Mouse (Mus musculus) bone marrow macrophage, adult 2 months (primary cell): Measurements from ENCODE around the gene Defb30.

Experiments used
- CTCF ChIP-seq: IDR thresholded peaks from 2 replicates; pipeline ENCODE4 v1.5.1; 2012; ENCODE audit warnings: low read depth, mild to moderate bottlenecking, low read length, moderate library complexity
- POLR2A ChIP-seq: IDR thresholded peaks from 2 replicates; pipeline ENCODE4 v1.6.1; 2012; ENCODE audit warnings: mild to moderate bottlenecking, low read depth, low read length, borderline replicate concordance

- TF ChIP-seq CTCF: peak; percentile 96
- no peak for TF ChIP-seq POLR2A
These were observed 1.0 kb upstream of the Defb30 start for GRCm38 (mm10) chr14:63050769-63051168.
